Mouse (Mus musculus): ENCODE measurements around the gene Iqsec1.

DNA sequence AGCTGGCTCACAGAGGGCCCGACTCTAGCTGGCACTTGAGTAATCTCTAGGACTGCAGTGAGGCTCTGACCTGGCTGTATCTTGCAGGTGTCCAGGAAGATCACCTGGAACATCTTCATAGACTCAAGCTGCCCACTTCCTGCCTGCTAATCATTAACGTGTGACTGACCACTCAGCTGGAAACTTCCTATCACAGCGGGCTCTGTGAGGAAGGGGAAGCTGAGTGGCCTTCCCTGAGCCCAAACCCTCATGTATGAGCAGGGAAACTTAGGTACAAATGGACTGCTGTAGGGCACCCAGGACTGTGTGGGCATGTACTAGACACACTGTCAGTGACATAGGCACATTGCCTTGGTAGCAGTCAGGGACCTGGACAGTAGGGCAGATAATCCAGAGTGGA, 268.3 kb downstream of the Iqsec1 start:
- TF ChIP-seq CTCF (IDR thresholded peaks at IDR 0.05; ENCODE audit: extremely low read depth, insufficient read depth, insufficient read length, insufficient replicate concordance) (no peak), POLR2A (IDR thresholded peaks at IDR 0.05; ENCODE audit: low read depth, low read length) (no peak)

All from spleen, adult 2 months (tissue).